Mouse (Mus musculus) myocyte (in vitro differentiated cells): ENCODE data around the gene Paqr7. TPM values are rescaled to one million over a fixed set of nuclear protein-coding genes. Genes with fewer than 3 reads are reported as not detected.

Experiments used
- H3K27me3 ChIP-seq: one replicate; pipeline ENCODE4 v1.6.1; 2011; ENCODE audit not compliant: control insufficient read depth, insufficient read depth, insufficient read length
- H3K36me3 ChIP-seq: one replicate; pipeline ENCODE4 v1.6.1; 2011; ENCODE audit not compliant: control insufficient read depth, insufficient read depth
- H3K4me2 ChIP-seq: one replicate; pipeline ENCODE4 v1.6.1; 2011; ENCODE audit warnings: low read depth, control low read depth
- H3K4me3 ChIP-seq: one replicate; pipeline ENCODE4 v1.5.1; 2011; ENCODE audit warnings: mild to moderate bottlenecking, control low read depth, moderate library complexity
- H3K79me2 ChIP-seq: one replicate; pipeline ENCODE4 v1.6.1; 2011; ENCODE audit not compliant: control insufficient read depth, insufficient read depth
- H3ac ChIP-seq: one replicate; pipeline ENCODE4 v1.6.1; 2011; ENCODE audit not compliant: control insufficient read depth, insufficient read length
- CEBPB ChIP-seq: IDR thresholded peaks from 2 replicates; pipeline ENCODE4 v1.6.1; 2011; ENCODE audit warnings: mild to moderate bottlenecking, moderate library complexity; ENCODE audit not compliant: poor library complexity, insufficient read depth, severe bottlenecking
- E2F4 ChIP-seq: IDR thresholded peaks from one replicate; pipeline ENCODE4 v1.6.1; 2011; ENCODE audit warnings: mild to moderate bottlenecking, control low read depth, moderate library complexity; ENCODE audit not compliant: insufficient read depth
- MAX ChIP-seq: IDR thresholded peaks from one replicate; pipeline ENCODE4 v1.6.1; 2011; ENCODE audit warnings: low read depth, mild to moderate bottlenecking, control low read depth
- MYOD1 ChIP-seq, 3 experiments: IDR thresholded peaks; one replicate each; pipeline ENCODE4 v1.6.1; 2011; ENCODE audit warnings: control low read depth in 2 of 3, low read depth in 2 of 3, mild to moderate bottlenecking in 2 of 3, moderate library complexity in 1 of 3; ENCODE audit not compliant: insufficient read length in 2 of 3, control insufficient read depth in 1 of 3
- MYOG ChIP-seq, 3 experiments: IDR thresholded peaks; one replicate each; pipeline ENCODE4 v1.6.1; 2011; ENCODE audit warnings: control low read depth in 2 of 3, low read depth in 2 of 3, mild to moderate bottlenecking in 2 of 3; ENCODE audit not compliant: insufficient read length in 2 of 3, control insufficient read depth in 1 of 3, insufficient read depth in 1 of 3
- POLR2A ChIP-seq: IDR thresholded peaks from one replicate; pipeline ENCODE4 v1.6.1; 2011; ENCODE audit warnings: low read depth, mild to moderate bottlenecking, control low read depth, moderate library complexity; ENCODE audit not compliant: insufficient read length
- POLR2AphosphoS2 ChIP-seq: IDR thresholded peaks from one replicate; pipeline ENCODE4 v1.6.1; 2011; ENCODE audit warnings: low read depth, control low read depth; ENCODE audit not compliant: insufficient read length
- REST ChIP-seq: IDR thresholded peaks from one replicate; pipeline ENCODE4 v1.6.1; 2011; ENCODE audit warnings: mild to moderate bottlenecking, control low read depth, moderate library complexity; ENCODE audit not compliant: insufficient read depth, insufficient read length
- SRF ChIP-seq: IDR thresholded peaks from one replicate; pipeline ENCODE4 v1.6.1; 2011; ENCODE audit warnings: low read depth; ENCODE audit not compliant: control insufficient read depth, insufficient read length
- TCF12 ChIP-seq: IDR thresholded peaks from one replicate; pipeline ENCODE4 v1.6.1; 2011; ENCODE audit warnings: mild to moderate bottlenecking, control low read depth; ENCODE audit not compliant: poor library complexity, insufficient read depth, severe bottlenecking
- TCF3 ChIP-seq: IDR thresholded peaks from one replicate; pipeline ENCODE4 v1.6.1; 2011; ENCODE audit warnings: low read depth, control low read depth; ENCODE audit not compliant: insufficient read length
- USF1 ChIP-seq: IDR thresholded peaks from one replicate; pipeline ENCODE4 v1.6.1; 2011; ENCODE audit warnings: low read depth, mild to moderate bottlenecking, control low read depth, moderate library complexity
- polyA plus RNA-seq: library from polyadenylated mRNA; unstranded; fragments of >200 nt; fragmentation: generic; extraction: Trizol; gene quantifications from one replicate; pipeline ENCODE4 v1.2.1, GENCODE M21; 2012; ENCODE audit warnings: missing spikeins

The Paqr7 gene
- polyA plus RNA-seq, 1 experiment, result 9.5 TPM

- H3K4me3 ChIP-seq, result peak within 1 kb of the TSS; percentile 33
- TF ChIP-seq TCF12 (no peak), POLR2AphosphoS2 (peak; percentile 48), MYOD1 (IDR thresholded peaks at IDR 0.05; ENCODE audit: control insufficient read depth in 1 of 3, insufficient read length in 2 of 3, low read depth in 2 of 3) (no peak), USF1 (no peak), SRF (no peak), TCF3 (no peak), REST (no peak), MYOG (IDR thresholded peaks at IDR 0.05; ENCODE audit: control insufficient read depth in 1 of 3, insufficient read depth in 1 of 3, insufficient read length in 2 of 3, low read depth in 2 of 3) (no peak), MAX (no peak), POLR2A (peak; percentile 63), CEBPB (no peak), E2F4 (peak; percentile 76)
- no peak within 1 kb of the TSS for H3ac ChIP-seq
- H3K27me3 ChIP-seq, result no peaks in the 10 kb centered on the region
- no peaks in the 10 kb centered on the region for H3K36me3 ChIP-seq
- peaks cover 18% of the 10 kb centered on the region for H3K79me2 ChIP-seq
- peak within 1 kb of the TSS; percentile 78 for H3K4me2 ChIP-seq
These were observed 14.4 kb downstream of the Paqr7 start, which contains the start of gene Aunip for GRCm38 (mm10) chr4:134510845-134511411. Gene Aunip (plus strand): TSS chr4:134510999.

GRCm38 (mm10) chr4:134511730-134512129, 15.2 kb downstream of the Paqr7 start:
- TF ChIP-seq POLR2A (no peak), MAX (no peak), REST (no peak), E2F4 (no peak), TCF3 (no peak), POLR2AphosphoS2 (no peak), MYOG (IDR thresholded peaks at IDR 0.05; ENCODE audit: control insufficient read depth in 1 of 3, insufficient read depth in 1 of 3, insufficient read length in 2 of 3, low read depth in 2 of 3) (no peak), SRF (no peak)
- Histone ChIP-seq H3ac (no peak overlapping the region), H3K27me3 (no peaks in the 10 kb centered on the region), H3K36me3 (no peaks in the 10 kb centered on the region), H3K4me3 (peak overlapping the region; percentile 33), H3K79me2 (peaks cover 18% of the 10 kb centered on the region), H3K4me2 (peak overlapping the region; percentile 78)

DNA sequence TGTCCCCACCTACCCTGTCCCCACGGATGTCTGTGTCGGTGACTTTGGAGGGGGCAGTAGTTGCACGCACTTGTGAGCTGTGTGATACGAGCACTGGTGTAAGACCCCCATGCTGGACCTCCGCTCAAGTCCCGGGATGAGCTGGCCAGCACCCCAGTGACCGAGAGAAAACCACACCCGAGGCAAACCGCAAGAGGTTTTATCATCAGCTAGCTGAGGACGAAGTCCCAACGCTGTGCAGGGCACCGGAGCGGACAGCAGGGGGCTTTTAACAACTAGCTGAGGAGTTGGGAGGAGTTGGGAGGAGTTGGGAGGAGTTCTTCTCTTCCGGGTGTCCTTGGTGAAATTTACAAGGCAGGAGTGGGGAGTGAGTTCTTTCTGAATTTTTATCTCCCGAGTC, 16.3 kb downstream of the Paqr7 start:
- TF ChIP-seq USF1 (no peak), POLR2A (no peak), TCF12 (no peak), MYOG (IDR thresholded peaks at IDR 0.05; ENCODE audit: control insufficient read depth in 1 of 3, insufficient read depth in 1 of 3, insufficient read length in 2 of 3, low read depth in 2 of 3) (no peak), REST (no peak), MAX (no peak), TCF3 (no peak), E2F4 (no peak), MYOD1 (IDR thresholded peaks at IDR 0.05; ENCODE audit: control insufficient read depth in 1 of 3, insufficient read length in 2 of 3, low read depth in 2 of 3) (no peak), POLR2AphosphoS2 (no peak), CEBPB (no peak), SRF (no peak)
- no peak overlapping the region for H3K4me3 ChIP-seq
- no peaks in the 10 kb centered on the region for H3K36me3 ChIP-seq
- no peaks in the 10 kb centered on the region for H3K27me3 ChIP-seq
- H3ac ChIP-seq, result no peak overlapping the region
- H3K79me2 ChIP-seq, result peaks cover 20% of the 10 kb centered on the region
- H3K4me2 ChIP-seq, result no peak overlapping the region

- Histone ChIP-seq H3K79me2 (peaks cover 34% of the 10 kb centered on the region), H3K27me3 (no peaks in the 10 kb centered on the region), H3K36me3 (no peaks in the 10 kb centered on the region), H3K4me3 (no peak overlapping the region), H3K4me2 (no peak overlapping the region), H3ac (no peak overlapping the region)
- TF ChIP-seq SRF, result no peak
- no peak for TF ChIP-seq CEBPB
- TF ChIP-seq MYOD1 (IDR thresholded peaks at IDR 0.05; ENCODE audit: control insufficient read depth in 1 of 3, insufficient read length in 2 of 3, low read depth in 2 of 3), result no peak
- TF ChIP-seq MYOG (IDR thresholded peaks at IDR 0.05; ENCODE audit: control insufficient read depth in 1 of 3, insufficient read depth in 1 of 3, insufficient read length in 2 of 3, low read depth in 2 of 3), result no peak
- TF ChIP-seq USF1, result no peak
- TF ChIP-seq REST, result no peak
- TF ChIP-seq E2F4, result no peak
- TF ChIP-seq TCF12, result no peak
- TF ChIP-seq POLR2AphosphoS2, result no peak
- no peak for TF ChIP-seq TCF3
- TF ChIP-seq MAX, result no peak
These were observed 17.9 kb downstream of the Paqr7 start for GRCm38 (mm10) chr4:134514309-134514930.
